Mouse (Mus musculus): ENCODE measurements around the gene Fcho1. TPM values are rescaled to one million over a fixed set of nuclear protein-coding genes. Genes with fewer than 3 reads are reported as not detected.
A peak's percentile ranks its signal among the peaks of the same experiment; 100 is the strongest.

Fcho1 gene
- total RNA-seq, 2 experiments from 2014 or later: 152 to 156 TPM

GRCm38 (mm10) chr8:71670621-71671548 lies 54.6 kb downstream of the Fcho1 start:
- intact Hi-C loops (cut with DNase I): loop anchor here (5.0 kb wide), 1 partner anchor 51 kb away; no protein-coding TSS in a partner anchor
- DNase-seq (ENCODE audit: low spot score in 2 of 2): peak; percentile 71 to 82

- DNase-seq (ENCODE audit: low spot score in 2 of 2): peak in 1 of 2 experiments; percentile 54
- intact Hi-C loops (cut with DNase I): loop anchor here (5.0 kb wide), 1 partner anchor 52 kb away; no protein-coding TSS in a partner anchor
Observed at GRCm38 (mm10) chr8:71670198-71670597, 55.3 kb downstream of the Fcho1 start.

- peak in 1 of 2 experiments; percentile 39 for DNase-seq (ENCODE audit: low spot score in 2 of 2)
- intact Hi-C loops (cut with DNase I): no loop called here
Observed at GRCm38 (mm10) chr8:71668220-71668975, 57.1 kb downstream of the Fcho1 start.

GRCm38 (mm10) chr8:71667256-71667655 lies 58.3 kb downstream of the Fcho1 start:
- intact Hi-C loops (cut with DNase I): no loop called here

DNA sequence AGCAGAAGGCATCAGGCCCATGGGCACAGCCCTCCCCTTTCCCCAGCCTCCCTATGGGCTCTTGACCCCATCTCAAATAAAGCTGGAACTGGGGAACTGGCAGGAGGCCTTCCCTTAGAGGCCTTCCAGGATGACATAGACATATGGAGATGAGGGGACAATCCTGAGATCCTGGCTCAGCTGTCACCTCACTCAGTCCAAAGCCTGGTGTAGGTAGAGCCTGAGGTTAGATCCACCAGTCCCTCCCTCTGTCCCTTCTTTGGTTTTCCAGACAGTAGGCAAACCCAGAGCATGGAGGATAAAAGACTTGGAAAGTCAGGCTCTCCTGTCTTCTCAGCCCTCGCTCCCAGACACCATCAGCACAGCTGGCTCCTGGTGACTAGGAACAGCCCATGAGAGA lies 58.7 kb downstream of the Fcho1 start:
- no peak for DNase-seq (ENCODE audit: low spot score in 2 of 2)
- intact Hi-C loops (cut with DNase I): no loop called here

More at GRCm38 (mm10) chr8:71667256-71667655, 58.3 kb downstream of the Fcho1 start:
- no peak for DNase-seq (ENCODE audit: low spot score in 2 of 2)

DNA sequence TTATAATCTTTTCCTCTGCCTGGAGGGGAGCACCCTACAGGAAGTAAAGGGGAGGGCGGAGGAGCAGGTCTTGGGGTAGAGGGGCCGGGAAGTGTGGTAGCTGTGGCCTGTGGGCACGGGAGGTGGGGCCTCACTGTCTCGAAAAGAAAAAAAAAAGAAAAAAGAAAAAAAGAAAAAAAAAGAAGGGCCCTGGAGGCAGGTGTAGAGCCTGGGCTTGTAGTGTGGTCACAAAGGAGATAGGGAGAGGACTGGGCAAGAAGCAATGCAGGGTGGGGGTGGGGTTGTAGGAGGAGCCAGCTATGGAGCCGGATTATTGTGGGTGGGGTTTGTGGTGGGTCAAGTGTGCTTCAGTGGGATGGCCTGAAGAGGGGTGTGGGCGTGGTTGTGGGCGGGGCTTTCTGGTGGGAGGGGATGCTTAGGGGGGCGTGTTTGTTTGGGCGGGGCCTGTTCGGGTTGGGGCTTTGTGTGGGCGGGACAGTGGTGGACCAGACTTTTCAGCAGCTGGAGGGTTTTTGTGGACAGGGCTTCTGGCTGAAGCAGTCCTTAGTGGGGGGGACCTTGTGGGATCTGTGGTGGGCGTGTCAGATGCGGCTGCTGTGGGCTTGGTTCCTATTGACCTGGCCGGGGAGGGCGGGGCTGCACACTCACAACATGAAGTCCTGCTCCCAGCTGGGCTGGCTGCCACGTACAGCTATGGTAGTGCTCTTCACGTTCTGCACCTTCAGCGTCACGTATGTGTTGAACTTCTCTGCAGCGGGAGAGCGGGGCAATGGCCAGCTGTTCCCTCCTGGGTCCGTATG lies 60.0 kb downstream of the Fcho1 start:
- intact Hi-C loops (cut with DNase I): no loop called here
- no peak for DNase-seq (ENCODE audit: low spot score in 2 of 2)

- intact Hi-C loops (cut with DNase I): loop anchor here (2.0 kb wide), 1 partner anchor 100 kb away; no protein-coding TSS in a partner anchor
- peak; percentile 89 to 92 for DNase-seq (ENCODE audit: low spot score in 2 of 2)
Observed at GRCm38 (mm10) chr8:71660325-71661120, 65.0 kb downstream of the Fcho1 start.

- DNase-seq (ENCODE audit: low spot score in 2 of 2): no peak
- intact Hi-C loops (cut with DNase I): loop anchor here (2.0 kb wide), 1 partner anchor 99 kb away; no protein-coding TSS in a partner anchor
Observed at GRCm38 (mm10) chr8:71659751-71660150, 65.8 kb downstream of the Fcho1 start.

GRCm38 (mm10) chr8:71658515-71659049 lies 66.9 kb downstream of the Fcho1 start:
- DNase-seq (ENCODE audit: low spot score in 2 of 2): no peak
- intact Hi-C loops (cut with DNase I): no loop called here

Other genes with a start within 250 kb of the Fcho1 start
- 10 to 100 TPM; 68.7 to 74.9 TPM for gene Ano8, start 239.8 kb downstream of the Fcho1 start, total RNA-seq (2021)
- 10 to 100 TPM; 29.8 to 30.8 TPM for gene Gtpbp3, start 237.6 kb downstream of the Fcho1 start, total RNA-seq (2021)
- gene Plvap, start 214.0 kb downstream of the Fcho1 start, total RNA-seq (2021): 1 to 10 TPM; 6.6 to 7.6 TPM
- not detected for gene Ccdc194, start 200.0 kb downstream of the Fcho1 start, total RNA-seq (2021)
- 1 to 10 TPM; 2.8 to 4.2 TPM for gene Bst2, start 188.3 kb downstream of the Fcho1 start, total RNA-seq (2021)
- gene Mvb12a, start 182.8 kb downstream of the Fcho1 start, total RNA-seq (2021): 10 to 100 TPM; 32.9 to 38.5 TPM
- under 1 TPM in 1 of 2 experiments, not detected in 1; 0.22 TPM for gene Tmem221, start 166.8 kb downstream of the Fcho1 start, total RNA-seq (2021)
- under 1 TPM in 1 of 2 experiments, not detected in 1; 0.15 TPM for gene Nxnl1, start 159.1 kb downstream of the Fcho1 start, total RNA-seq (2021)
- gene Slc27a1, start 156.8 kb downstream of the Fcho1 start, total RNA-seq (2021): 10 to 100 TPM; 82.0 to 84.3 TPM
- 10 to 100 TPM; 54.4 to 55.4 TPM for gene Pgls, start 133.5 kb downstream of the Fcho1 start, total RNA-seq (2021)
- 1 to 10 TPM; 3.3 TPM for gene Fam129c, start 128.1 kb downstream of the Fcho1 start, total RNA-seq (2021)
- gene Colgalt1, start 114.7 kb downstream of the Fcho1 start, total RNA-seq (2021): 10 to 100 TPM; 59.4 to 64.7 TPM
- 100 to 1,000 TPM; 299 to 337 TPM for gene Unc13a, start 54.0 kb downstream of the Fcho1 start, total RNA-seq (2021)
- 1 to 10 TPM; 5.6 to 6.4 TPM for gene Jak3, start 49.4 kb downstream of the Fcho1 start, total RNA-seq (2021)
- 1 to 10 TPM; 1.8 to 2.8 TPM for gene Insl3, start 36.5 kb downstream of the Fcho1 start, total RNA-seq (2021)
- under 1 TPM; 0.44 to 0.49 TPM for gene B3gnt3, start 23.9 kb downstream of the Fcho1 start, total RNA-seq (2021)
- 10 to 100 TPM in 1 of 2 experiments, 1 to 10 TPM in 1; 9.8 to 11.4 TPM for gene Zfp709, start 156.3 kb upstream of the Fcho1 start, total RNA-seq (2021)
- 10 to 100 TPM; 11.4 to 12.9 TPM for gene Zfp882, start 182.9 kb upstream of the Fcho1 start, total RNA-seq (2021)
- 10 to 100 TPM; 24.2 to 31.3 TPM for gene Zfp617, start 182.9 kb upstream of the Fcho1 start, total RNA-seq (2021)
- 10 to 100 TPM; 12.6 to 13.8 TPM for gene Zfp961, start 225.3 kb upstream of the Fcho1 start, total RNA-seq (2021)

All from left cerebral cortex, postnatal 14 days (tissue).